Mouse (Mus musculus): ENCODE results near the gene Hist2h2ac. TPM values are rescaled to one million over a fixed set of nuclear protein-coding genes. Genes with fewer than 3 reads are reported as not detected.
"Not testable (repeated sequence)": the region's sequence is repeated elsewhere in the genome, so short reads cannot be mapped to it uniquely, and the experiment has no call there.

The Hist2h2ac gene
- polyA plus RNA-seq (2014; fragmentation: Nextera tagmentation; extraction: Ambion mirVana), result 9.6 and 12.7 TPM in 2 replicates

DNA sequence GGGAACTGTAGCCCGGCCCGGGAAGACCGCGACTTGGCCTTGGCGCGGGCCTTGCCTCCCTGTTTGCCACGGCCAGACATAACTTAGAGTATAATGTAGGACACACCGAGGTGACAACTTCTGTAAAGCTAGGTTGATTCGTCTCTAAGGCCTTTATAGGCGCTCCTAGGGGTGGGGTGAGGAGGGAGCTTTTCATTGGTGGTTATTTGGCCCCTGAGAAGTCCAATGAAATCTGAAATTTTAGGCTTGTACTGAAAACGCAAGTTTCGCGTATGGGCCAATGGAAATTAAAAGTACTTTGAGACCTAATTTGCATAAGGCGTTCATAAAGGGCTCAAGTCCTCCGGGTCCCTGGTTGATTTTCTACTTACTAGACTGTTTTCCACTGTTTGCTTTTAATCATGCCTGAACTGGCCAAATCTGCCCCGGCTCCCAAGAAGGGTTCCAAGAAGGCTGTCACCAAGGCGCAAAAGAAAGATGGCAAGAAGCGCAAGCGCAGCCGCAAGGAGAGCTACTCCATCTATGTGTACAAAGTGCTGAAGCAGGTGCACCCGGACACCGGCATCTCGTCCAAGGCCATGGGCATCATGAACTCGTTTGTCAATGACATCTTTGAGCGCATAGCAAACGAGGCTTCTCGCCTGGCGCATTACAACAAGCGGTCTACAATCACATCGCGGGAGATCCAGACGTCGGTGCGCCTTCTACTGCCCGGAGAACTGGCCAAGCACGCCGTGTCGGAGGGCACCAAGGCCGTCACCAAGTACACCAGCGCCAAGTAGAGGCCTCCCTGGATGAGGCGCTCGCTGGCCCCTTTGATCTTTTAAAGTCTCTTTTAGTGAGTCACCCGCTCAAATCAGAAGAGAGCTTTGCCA is at the start of gene Hist2h2ac, which contains the start of gene Hist2h2be:
Gene Hist2h2ac, minus strand, starts transcription at position 116 of the 875 bp plus-strand sequence.
Gene Hist2h2be, plus strand, starts transcription at position 355 of the 875 bp plus-strand sequence.
- peak; percentile 82 for ATAC-seq (ENCODE audit: low FRiP score)
- Histone ChIP-seq H3K9ac (ENCODE audit: low read depth, low read length) (peak within 1 kb of the TSS; percentile 84), H3K4me3 (ENCODE audit: low read depth, low read length) (peak within 1 kb of the TSS; percentile 62), H3K4me2 (replicated peaks; ENCODE audit: low read depth, low read length) (peak within 1 kb of the TSS; percentile 87), H3K27me3 (ENCODE audit: control insufficient read depth, insufficient read depth, low read length) (no peaks in the 10 kb centered on the region), H3K4me1 (replicated peaks; ENCODE audit: control insufficient read depth, insufficient read depth, low read length) (peaks cover 6% of the 10 kb centered on the region), H3K36me3 (ENCODE audit: control insufficient read depth, insufficient read depth, low read length) (no peaks in the 10 kb centered on the region), H3K27ac (ENCODE audit: low read depth, low read length) (peak within 1 kb of the TSS; percentile 96), H3K9me3 (ENCODE audit: control insufficient read depth, low read length) (no peaks in the 10 kb centered on the region)
- peak; percentile 83 for DNase-seq (ENCODE audit: low spot score)
- WGBS, result under 1% methylated on average over 43 of the region's 43 CpGs

DNA sequence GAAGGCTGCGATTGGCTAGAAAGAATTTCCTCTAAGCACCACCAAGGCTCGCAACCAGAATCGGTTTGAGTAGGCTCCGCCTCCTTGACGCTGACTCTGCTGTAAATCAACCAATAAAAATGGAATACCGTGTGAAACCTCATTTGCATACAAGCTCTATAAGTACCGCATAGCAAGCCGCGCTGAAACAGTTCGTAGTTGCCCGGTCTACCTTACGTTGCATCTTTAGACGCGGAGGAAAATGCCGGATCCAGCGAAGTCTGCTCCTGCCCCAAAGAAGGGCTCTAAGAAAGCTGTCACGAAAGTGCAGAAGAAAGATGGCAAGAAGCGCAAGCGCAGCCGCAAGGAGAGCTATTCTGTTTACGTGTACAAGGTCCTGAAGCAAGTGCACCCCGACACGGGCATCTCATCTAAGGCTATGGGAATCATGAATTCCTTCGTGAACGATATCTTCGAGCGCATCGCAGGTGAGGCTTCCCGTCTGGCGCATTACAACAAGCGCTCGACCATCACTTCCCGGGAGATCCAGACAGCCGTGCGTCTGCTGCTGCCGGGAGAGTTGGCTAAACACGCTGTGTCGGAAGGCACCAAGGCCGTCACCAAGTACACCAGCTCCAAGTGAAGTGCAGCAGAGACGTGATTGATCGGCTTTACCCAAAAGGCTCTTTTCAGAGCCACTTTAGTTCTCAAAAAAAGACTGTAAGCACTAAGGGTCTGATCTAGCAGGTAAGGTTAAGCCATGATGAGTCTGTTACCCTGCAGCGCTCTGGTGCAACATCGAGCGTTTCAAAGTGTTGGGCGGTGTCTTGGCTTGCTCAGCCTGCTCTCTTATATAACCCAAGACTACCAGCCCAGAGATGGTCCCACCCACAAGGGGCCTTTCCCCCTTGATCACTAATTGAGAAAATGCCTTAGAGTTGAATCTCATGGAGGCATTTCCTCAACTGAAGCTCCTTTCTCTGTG is 49.1 kb upstream of the Hist2h2ac start, which contains the start of gene Hist2h2bb:
Gene Hist2h2bb, plus strand, starts transcription at position 242 of the 964 bp plus-strand sequence.
- Histone ChIP-seq H3K27me3 (ENCODE audit: control insufficient read depth, insufficient read depth, low read length) (no peaks in the 10 kb centered on the region), H3K27ac (ENCODE audit: low read depth, low read length) (peak within 1 kb of the TSS; percentile 92), H3K4me1 (replicated peaks; ENCODE audit: control insufficient read depth, insufficient read depth, low read length) (0 out of 2 replicates have a peak, but pooled peaks cover 2% of the 10 kb centered on the region), H3K9me3 (ENCODE audit: control insufficient read depth, low read length) (no peaks in the 10 kb centered on the region), H3K4me3 (ENCODE audit: low read depth, low read length) (peak within 1 kb of the TSS; percentile 56), H3K4me2 (replicated peaks; ENCODE audit: low read depth, low read length) (peak within 1 kb of the TSS; percentile 82), H3K9ac (ENCODE audit: low read depth, low read length) (peak within 1 kb of the TSS; percentile 81), H3K36me3 (ENCODE audit: control insufficient read depth, insufficient read depth, low read length) (no peaks in the 10 kb centered on the region)
- under 1% methylated on average over 45 of the region's 45 CpGs for whole genome bisulfite sequencing
- DNase-seq (ENCODE audit: low spot score) (peak; percentile 93), ATAC-seq (ENCODE audit: low FRiP score) (peak; percentile 95)

DNA sequence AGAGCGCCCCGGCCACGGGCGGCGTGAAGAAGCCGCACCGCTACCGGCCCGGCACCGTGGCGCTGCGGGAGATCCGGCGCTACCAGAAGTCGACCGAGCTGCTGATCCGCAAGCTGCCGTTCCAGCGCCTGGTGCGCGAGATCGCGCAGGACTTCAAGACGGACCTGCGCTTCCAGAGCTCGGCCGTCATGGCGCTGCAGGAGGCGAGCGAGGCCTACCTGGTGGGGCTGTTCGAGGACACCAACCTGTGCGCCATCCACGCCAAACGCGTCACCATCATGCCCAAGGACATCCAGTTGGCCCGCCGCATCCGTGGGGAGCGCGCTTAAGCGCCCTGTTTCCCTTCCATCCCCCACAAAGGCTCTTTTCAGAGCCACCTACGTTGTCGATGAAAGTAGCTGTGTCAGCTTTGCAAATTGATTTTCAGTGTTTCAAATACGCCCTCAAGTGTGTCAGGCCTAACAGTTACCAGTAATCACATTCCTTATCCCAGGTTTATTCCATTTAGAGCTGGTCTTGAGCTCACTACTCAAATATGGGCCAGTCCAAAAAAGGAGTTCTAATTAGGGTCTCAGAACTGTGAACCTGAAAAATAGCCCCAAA is 48.2 kb upstream of the Hist2h2ac start:
- not testable (repeated sequence) for H3K4me1 ChIP-seq (replicated peaks; ENCODE audit: control insufficient read depth, insufficient read depth, low read length); H3K9me3 ChIP-seq (ENCODE audit: control insufficient read depth, low read length); H3K36me3 ChIP-seq (ENCODE audit: control insufficient read depth, insufficient read depth, low read length); DNase-seq (ENCODE audit: low spot score); H3K27me3 ChIP-seq (ENCODE audit: control insufficient read depth, insufficient read depth, low read length)
- WGBS, result 1% methylated on average over 9 of the region's 44 CpGs
- Histone ChIP-seq H3K4me3 (ENCODE audit: low read depth, low read length) (peak overlapping the region; percentile 56), H3K9ac (ENCODE audit: low read depth, low read length) (peak overlapping the region; percentile 75), H3K4me2 (replicated peaks; ENCODE audit: low read depth, low read length) (peak overlapping the region; percentile 82), H3K27ac (ENCODE audit: low read depth, low read length) (peak overlapping the region; percentile 92)
- peak; percentile 65 for ATAC-seq (ENCODE audit: low FRiP score)

DNA sequence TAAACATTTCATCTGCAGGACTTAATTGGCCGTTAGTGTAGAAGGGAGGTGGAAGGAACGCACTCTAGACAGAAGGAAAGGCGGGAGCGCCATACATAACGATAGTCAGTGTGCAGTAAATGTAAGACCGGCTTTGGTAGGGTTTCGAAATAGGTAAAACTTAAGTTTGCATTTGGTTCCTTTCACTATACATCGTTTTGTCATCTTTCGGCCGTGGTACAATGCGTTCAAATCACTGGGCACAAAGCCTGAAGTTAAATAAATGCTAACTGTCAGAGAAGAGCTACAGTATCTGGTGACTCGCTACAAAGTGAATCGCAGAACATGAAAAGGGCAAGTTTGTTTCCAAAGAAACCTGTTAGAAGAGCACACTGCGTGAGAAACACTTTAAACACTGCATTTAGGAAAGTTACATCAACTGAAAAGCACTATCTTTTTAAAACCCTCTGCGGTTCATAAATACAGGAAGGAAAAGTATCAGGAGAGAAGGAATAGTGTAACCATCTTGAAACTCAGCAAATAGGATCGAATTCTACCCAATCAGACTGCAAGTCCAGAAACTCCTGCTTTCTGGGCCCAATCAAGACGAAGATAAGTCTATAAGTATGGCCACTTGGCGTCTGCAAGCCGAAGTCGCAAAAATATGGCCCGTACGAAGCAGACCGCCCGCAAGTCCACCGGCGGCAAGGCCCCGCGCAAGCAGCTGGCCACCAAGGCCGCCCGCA is 47.5 kb upstream of the Hist2h2ac start, which contains the start of gene Hist2h3b:
Gene Hist2h3b, plus strand, starts transcription at position 604 of the 725 bp plus-strand sequence.
- H3K27ac ChIP-seq (ENCODE audit: low read depth, low read length), result peak within 1 kb of the TSS; percentile 92
- H3K27me3 ChIP-seq (ENCODE audit: control insufficient read depth, insufficient read depth, low read length), result no peaks in the 10 kb centered on the region
- peak within 1 kb of the TSS; percentile 82 for H3K4me2 ChIP-seq (replicated peaks; ENCODE audit: low read depth, low read length)
- DNase-seq (ENCODE audit: low spot score), result peak; percentile 79
- peak; percentile 73 for ATAC-seq (ENCODE audit: low FRiP score)
- 0 out of 2 replicates have a peak, but pooled peaks cover 2% of the 10 kb centered on the region for H3K4me1 ChIP-seq (replicated peaks; ENCODE audit: control insufficient read depth, insufficient read depth, low read length)
- H3K36me3 ChIP-seq (ENCODE audit: control insufficient read depth, insufficient read depth, low read length), result no peaks in the 10 kb centered on the region
- 27% methylated on average over 29 of the region's 30 CpGs for whole genome bisulfite sequencing
- no peaks in the 10 kb centered on the region for H3K9me3 ChIP-seq (ENCODE audit: control insufficient read depth, low read length)
- peak within 1 kb of the TSS; percentile 56 for H3K4me3 ChIP-seq (ENCODE audit: low read depth, low read length)
- H3K9ac ChIP-seq (ENCODE audit: low read depth, low read length), result peak within 1 kb of the TSS; percentile 75

DNA sequence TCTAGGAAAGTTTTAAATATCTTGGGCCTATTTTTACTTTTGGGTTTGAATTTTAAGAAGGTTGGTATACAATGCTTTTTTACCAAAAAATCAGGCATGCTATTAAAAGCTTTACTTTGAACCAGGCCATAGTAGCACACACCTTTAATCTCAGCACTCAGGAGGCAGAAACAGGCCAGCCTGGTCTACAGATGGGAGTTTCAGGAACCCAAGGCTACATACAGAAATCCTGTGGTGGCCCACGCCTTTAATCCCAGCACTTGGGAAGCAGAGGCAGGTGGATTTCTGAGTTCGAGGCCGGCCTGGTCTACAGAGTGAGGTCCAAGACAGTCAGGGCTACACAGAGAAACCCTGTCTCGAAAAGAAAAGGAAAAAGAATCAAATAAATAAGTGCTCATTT is 46.9 kb upstream of the Hist2h2ac start:
- Histone ChIP-seq H3K4me1 (replicated peaks; ENCODE audit: control insufficient read depth, insufficient read depth, low read length) (0 out of 2 replicates have a peak, but pooled peaks cover 2% of the 10 kb centered on the region), H3K9me3 (ENCODE audit: control insufficient read depth, low read length) (no peaks in the 10 kb centered on the region), H3K36me3 (ENCODE audit: control insufficient read depth, insufficient read depth, low read length) (no peaks in the 10 kb centered on the region), H3K9ac (ENCODE audit: low read depth, low read length) (no peak overlapping the region), H3K27ac (ENCODE audit: low read depth, low read length) (peak overlapping the region; percentile 85), H3K27me3 (ENCODE audit: control insufficient read depth, insufficient read depth, low read length) (no peaks in the 10 kb centered on the region), H3K4me3 (ENCODE audit: low read depth, low read length) (no peak overlapping the region), H3K4me2 (replicated peaks; ENCODE audit: low read depth, low read length) (no peak overlapping the region)
- DNase-seq (ENCODE audit: low spot score), result no peak
- no peak for ATAC-seq (ENCODE audit: low FRiP score)
- WGBS, result 83% methylated on average over 4 of the region's 4 CpGs

DNA sequence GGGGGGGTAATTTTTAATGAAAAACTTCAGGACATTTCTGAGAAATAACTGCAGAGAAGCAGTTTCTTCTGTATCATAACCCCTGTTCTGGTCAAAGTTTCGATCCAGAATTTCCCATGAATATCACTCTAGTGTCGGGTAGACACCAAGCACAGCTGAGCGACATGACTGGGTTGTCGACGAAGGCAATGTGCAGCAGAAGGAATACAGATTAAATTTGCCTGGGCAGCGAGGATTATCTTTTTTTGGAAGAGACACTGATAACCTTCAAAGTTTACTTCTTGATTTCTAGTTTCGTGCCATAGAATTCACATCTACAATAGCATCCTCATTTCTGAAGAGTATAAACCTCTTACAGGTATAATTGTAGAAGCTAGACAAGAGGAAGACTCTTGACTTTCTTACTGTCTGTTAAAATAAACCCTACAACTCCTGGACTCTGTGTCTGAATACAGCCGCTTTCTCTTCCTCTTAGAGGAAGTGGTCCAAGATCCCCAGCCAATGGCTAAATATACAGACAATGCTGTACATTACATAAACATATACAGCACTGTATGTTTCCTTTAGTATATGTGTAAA is 45.5 kb upstream of the Hist2h2ac start:
- H3K27ac ChIP-seq (ENCODE audit: low read depth, low read length), result no peak overlapping the region

DNA sequence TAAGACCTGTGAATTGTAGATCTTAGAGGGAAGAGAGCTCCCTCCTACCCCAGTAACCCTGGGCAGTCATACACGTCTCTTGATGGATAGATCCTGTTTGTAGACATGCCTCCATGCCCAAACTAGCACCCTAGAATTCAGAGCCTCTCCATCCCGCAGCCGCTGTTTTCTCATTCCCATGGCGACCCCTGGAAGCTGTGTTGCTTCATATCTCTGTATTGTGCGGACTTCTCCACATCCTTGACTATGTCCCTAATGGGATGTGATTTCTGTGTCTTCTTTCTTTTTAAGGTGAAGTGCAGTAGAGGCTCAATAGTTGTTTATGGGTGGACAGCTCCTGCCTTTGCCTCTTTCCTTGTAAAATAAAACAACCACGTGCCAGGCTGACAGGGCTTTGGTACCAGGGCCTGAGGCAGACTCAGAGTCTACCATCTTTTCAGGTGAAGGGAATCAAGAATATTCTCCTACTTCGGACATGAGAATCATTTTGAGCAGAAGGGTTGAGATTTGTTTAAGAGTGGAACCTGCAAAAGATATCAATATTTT is 43.8 kb upstream of the Hist2h2ac start:
- H3K27me3 ChIP-seq (ENCODE audit: control insufficient read depth, insufficient read depth, low read length), result no peaks in the 10 kb centered on the region
- ATAC-seq (ENCODE audit: low FRiP score), result no peak
- peak overlapping the region; percentile 64; the same call in 1 of the 2 replicates for H3K4me2 ChIP-seq (replicated peaks; ENCODE audit: low read depth, low read length)
- no peaks in the 10 kb centered on the region for H3K36me3 ChIP-seq (ENCODE audit: control insufficient read depth, insufficient read depth, low read length)
- no peak overlapping the region for H3K4me3 ChIP-seq (ENCODE audit: low read depth, low read length)
- no peaks in the 10 kb centered on the region for H3K9me3 ChIP-seq (ENCODE audit: control insufficient read depth, low read length)
- WGBS, result 69% methylated on average over 7 of the region's 7 CpGs
- DNase-seq (ENCODE audit: low spot score), result no peak
- peak overlapping the region; percentile 97 for H3K27ac ChIP-seq (ENCODE audit: low read depth, low read length)
- peak overlapping the region; percentile 8; the same call in 1 of the 2 replicates for H3K9ac ChIP-seq (ENCODE audit: low read depth, low read length)
- H3K4me1 ChIP-seq (replicated peaks; ENCODE audit: control insufficient read depth, insufficient read depth, low read length), result peaks cover 5% of the 10 kb centered on the region; the same call in 1 of the 2 replicates

More for the DNA sequence above, 45.5 kb upstream of the Hist2h2ac start:
- H3K9me3 ChIP-seq (ENCODE audit: control insufficient read depth, low read length), result no peaks in the 10 kb centered on the region
- ATAC-seq (ENCODE audit: low FRiP score), result no peak
- no peak for DNase-seq (ENCODE audit: low spot score)
- no peak overlapping the region for H3K4me2 ChIP-seq (replicated peaks; ENCODE audit: low read depth, low read length)
- H3K27me3 ChIP-seq (ENCODE audit: control insufficient read depth, insufficient read depth, low read length), result no peaks in the 10 kb centered on the region
- no peaks in the 10 kb centered on the region for H3K36me3 ChIP-seq (ENCODE audit: control insufficient read depth, insufficient read depth, low read length)
- H3K9ac ChIP-seq (ENCODE audit: low read depth, low read length), result no peak overlapping the region
- H3K4me3 ChIP-seq (ENCODE audit: low read depth, low read length), result no peak overlapping the region
- peaks cover 5% of the 10 kb centered on the region; the same call in 1 of the 2 replicates for H3K4me1 ChIP-seq (replicated peaks; ENCODE audit: control insufficient read depth, insufficient read depth, low read length)
- WGBS, result 91% methylated on average over 8 of the region's 8 CpGs
